Mouse (Mus musculus) embryonic facial prominence, embryonic 14.5 days (tissue): ENCODE results near the gene Cops4. TPM values are rescaled to one million over a fixed set of nuclear protein-coding genes. Genes with fewer than 3 reads are reported as not detected.

Source experiments
- ATAC-seq: fragments of 200-750 bp; cut with Nextera tagmentation; 2 replicates; pipeline ENCODE4 v1.8.0; 2017; ENCODE audit warnings: low read depth, moderate number of reproducible peaks, moderate TSS enrichment
- DNase-seq: peaks from one replicate; pipeline ENCODE4 v3.0.0-alpha.2; 2015; ENCODE audit warnings: low spot score
- H3K27ac ChIP-seq: fragments of 300-500 bp; sonication (generic); replicated peaks from 2 replicates; pipeline ENCODE4 v1.5.1; 2014; ENCODE audit warnings: low read depth, mild to moderate bottlenecking, low read length, moderate library complexity
- H3K27me3 ChIP-seq: fragments of 300-500 bp; sonication (generic); replicated peaks from 2 replicates; pipeline ENCODE4 v1.6.1; 2014; ENCODE audit warnings: low read length; ENCODE audit not compliant: control insufficient read depth, insufficient read depth
- H3K36me3 ChIP-seq: fragments of 300-500 bp; sonication (generic); 2 replicates; pipeline ENCODE4 v1.6.1; 2014; ENCODE audit warnings: low read length, mixed read lengths; ENCODE audit not compliant: control insufficient read depth, insufficient read depth
- H3K4me1 ChIP-seq: fragments of 300-500 bp; sonication (generic); 2 replicates; pipeline ENCODE4 v1.6.1; 2014; ENCODE audit warnings: antibody characterized with exemption, low read length; ENCODE audit not compliant: control insufficient read depth, insufficient read depth
- H3K4me2 ChIP-seq: fragments of 300-500 bp; sonication (generic); 2 replicates; pipeline ENCODE4 v1.6.1; 2014; ENCODE audit warnings: low read depth, mild to moderate bottlenecking, low read length, moderate library complexity, mixed read lengths
- H3K4me3 ChIP-seq: fragments of 300-500 bp; sonication (generic); 2 replicates; pipeline ENCODE4 v1.5.1; 2014; ENCODE audit warnings: low read depth, mild to moderate bottlenecking, low read length
- H3K9ac ChIP-seq: fragments of 300-500 bp; sonication (generic); 2 replicates; pipeline ENCODE4 v1.6.1; 2014; ENCODE audit warnings: low read depth, mild to moderate bottlenecking, low read length, moderate library complexity, mixed read lengths
- H3K9me3 ChIP-seq: fragments of 300-500 bp; sonication (generic); 2 replicates; pipeline ENCODE4 v1.6.1; 2016; ENCODE audit warnings: low read length; ENCODE audit not compliant: control insufficient read depth
- WGBS: fragments of 180-500 bp; shearing (Covaris S2); extraction: QIAGEN DNeasy Blood & Tissue Kit; methylation state at CpG from one replicate; pipeline ENCODE4 v1.1.7; 2014; 5-methylcytosine and 5-hydroxymethylcytosine counted together
- polyA plus RNA-seq: library from polyadenylated mRNA; unstranded; fragments of >200 nt; fragmentation: Nextera tagmentation; extraction: Ambion mirVana; gene quantifications from 2 replicates; pipeline ENCODE4 v1.2.1, GENCODE M21; 2014

Gene Cops4
- polyA plus RNA-seq, 1 experiment from 2014 or later = 178 TPM

DNA sequence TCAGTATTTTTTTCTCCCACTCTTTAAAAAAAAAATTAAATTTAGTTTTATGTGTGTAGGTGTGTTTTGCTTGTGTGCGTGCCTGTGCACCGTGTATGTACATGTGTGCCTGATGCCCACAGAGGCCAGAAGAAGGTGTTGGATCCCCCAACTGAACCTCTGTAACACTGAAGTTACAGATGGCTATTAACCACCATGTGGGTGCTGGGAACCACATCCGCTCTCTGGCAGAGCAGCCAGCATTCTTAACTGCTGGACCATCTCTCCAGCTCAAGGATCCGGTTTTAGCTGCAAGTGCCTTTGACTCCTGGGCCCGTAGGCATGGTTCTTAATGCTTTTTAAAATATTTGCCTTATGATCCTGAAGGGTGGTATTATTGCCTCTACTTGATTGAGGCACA is 55.1 kb downstream of the Cops4 start:
- no peaks in the 10 kb centered on the region for H3K4me1 ChIP-seq
- H3K27ac ChIP-seq = no peak overlapping the region
- H3K4me2 ChIP-seq = no peak overlapping the region
- H3K27me3 ChIP-seq = no peaks in the 10 kb centered on the region
- WGBS = 90% methylated on average over 5 of the region's 5 CpGs
- no peaks in the 10 kb centered on the region for H3K36me3 ChIP-seq
- ATAC-seq (no peak), DNase-seq (no peak)
- no peak overlapping the region for H3K9ac ChIP-seq
- no peaks in the 10 kb centered on the region for H3K9me3 ChIP-seq
- H3K4me3 ChIP-seq = no peak overlapping the region

DNA sequence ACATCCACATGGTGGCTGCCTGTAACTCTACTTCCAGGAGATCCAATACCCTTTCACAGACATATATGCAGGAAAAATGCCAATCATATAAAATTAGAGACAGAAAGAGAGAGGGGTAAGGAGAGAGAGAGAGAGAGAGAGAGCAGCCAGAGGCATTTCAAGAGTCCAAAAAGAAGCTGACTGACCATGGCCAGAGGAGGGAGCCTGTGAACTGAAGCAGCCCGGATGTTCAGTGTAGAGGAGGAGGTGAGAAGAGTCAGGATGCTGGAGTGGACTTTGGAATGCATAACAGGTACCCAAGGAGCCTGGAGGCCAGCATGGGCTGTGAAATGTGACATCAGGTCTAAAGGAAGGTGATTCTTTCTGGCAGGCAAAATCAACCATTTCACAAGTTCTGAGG is 56.7 kb downstream of the Cops4 start:
- Histone ChIP-seq H3K27ac (no peak overlapping the region), H3K27me3 (no peaks in the 10 kb centered on the region), H3K9me3 (no peaks in the 10 kb centered on the region), H3K9ac (no peak overlapping the region), H3K4me1 (no peaks in the 10 kb centered on the region), H3K36me3 (no peaks in the 10 kb centered on the region), H3K4me3 (no peak overlapping the region), H3K4me2 (no peak overlapping the region)
- DNase-seq = no peak
- no peak for ATAC-seq
- WGBS = 63% methylated on average over 1 of the region's 1 CpGs

DNA sequence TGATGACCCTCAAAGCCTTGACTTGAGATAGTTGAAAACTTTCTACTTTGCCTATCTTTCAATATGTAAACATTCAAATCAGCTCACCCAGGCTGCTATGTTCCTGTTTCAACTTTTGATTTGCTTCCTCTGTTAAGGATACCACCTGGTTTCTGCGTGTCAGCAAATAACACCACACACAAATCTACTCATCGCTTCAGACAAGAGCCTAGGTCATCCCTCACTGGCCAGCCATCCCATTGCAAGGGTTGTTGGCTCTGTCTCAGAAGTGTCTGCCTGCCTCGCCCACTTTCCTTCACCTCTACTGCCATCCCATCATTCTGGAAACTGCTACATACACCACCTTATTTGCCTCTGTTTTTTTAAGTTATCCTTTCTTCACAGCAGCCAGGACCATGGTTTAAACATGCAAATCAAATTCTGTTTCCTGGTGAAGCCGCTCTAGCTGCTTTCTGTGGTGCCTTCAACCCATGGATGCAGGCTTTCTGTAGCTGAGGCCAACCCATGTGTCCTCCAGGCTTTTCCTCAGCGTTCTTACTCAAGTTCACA is 60.8 kb downstream of the Cops4 start:
- 87% methylated on average over 5 of the region's 5 CpGs for WGBS
- Histone ChIP-seq H3K27me3 (no peaks in the 10 kb centered on the region), H3K36me3 (no peaks in the 10 kb centered on the region), H3K4me2 (no peak overlapping the region), H3K4me1 (no peaks in the 10 kb centered on the region), H3K9ac (no peak overlapping the region), H3K4me3 (no peak overlapping the region), H3K9me3 (no peaks in the 10 kb centered on the region), H3K27ac (no peak overlapping the region)
- ATAC-seq = no peak
- no peak for DNase-seq

DNA sequence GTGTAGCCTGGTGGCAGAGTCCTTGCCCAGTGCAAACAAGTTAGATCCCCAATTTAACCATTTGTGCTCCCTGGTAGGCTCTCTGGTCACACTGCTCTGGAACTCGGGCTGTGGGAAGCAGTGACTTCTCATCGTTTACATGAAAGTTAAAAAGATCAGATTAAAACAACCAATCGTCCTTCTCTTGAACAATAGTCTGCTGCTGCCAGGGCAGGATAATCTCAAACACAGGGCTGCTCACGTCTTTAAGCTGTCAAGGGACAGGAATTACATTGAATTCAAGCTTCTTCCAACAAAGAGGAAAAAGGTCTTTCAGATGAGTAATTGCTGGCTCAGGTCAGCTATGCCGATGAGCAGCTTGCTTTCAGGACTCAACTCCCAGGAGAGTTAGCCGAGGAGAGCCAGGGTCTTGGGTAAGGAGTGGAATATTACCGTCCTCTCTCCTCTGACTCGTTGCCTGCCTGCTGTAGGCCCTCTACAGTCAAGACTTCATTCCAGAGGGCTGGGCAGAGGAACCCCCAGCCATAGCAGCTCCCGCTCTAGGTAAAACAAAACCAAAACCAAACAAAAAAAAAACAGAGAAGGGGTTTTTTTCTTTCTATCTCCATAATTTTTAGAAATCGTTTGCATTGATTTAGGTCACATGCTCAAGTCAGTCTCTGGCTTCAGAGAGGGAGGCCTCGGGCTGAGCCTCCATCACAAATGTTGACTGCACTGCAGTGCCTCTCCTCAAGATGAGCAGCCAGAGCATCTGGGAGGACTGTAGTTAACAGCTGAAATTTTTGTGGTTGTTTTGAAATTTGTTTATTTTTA is 63.7 kb downstream of the Cops4 start:
- WGBS = 62% methylated on average over 11 of the region's 11 CpGs
- H3K4me1 ChIP-seq = no peaks in the 10 kb centered on the region
- ATAC-seq = no peak
- H3K4me3 ChIP-seq = no peak overlapping the region
- no peak overlapping the region for H3K9ac ChIP-seq
- no peak overlapping the region for H3K27ac ChIP-seq
- H3K4me2 ChIP-seq = no peak overlapping the region
- H3K9me3 ChIP-seq = no peaks in the 10 kb centered on the region
- DNase-seq = no peak
- no peaks in the 10 kb centered on the region for H3K27me3 ChIP-seq
- H3K36me3 ChIP-seq = no peaks in the 10 kb centered on the region

DNA sequence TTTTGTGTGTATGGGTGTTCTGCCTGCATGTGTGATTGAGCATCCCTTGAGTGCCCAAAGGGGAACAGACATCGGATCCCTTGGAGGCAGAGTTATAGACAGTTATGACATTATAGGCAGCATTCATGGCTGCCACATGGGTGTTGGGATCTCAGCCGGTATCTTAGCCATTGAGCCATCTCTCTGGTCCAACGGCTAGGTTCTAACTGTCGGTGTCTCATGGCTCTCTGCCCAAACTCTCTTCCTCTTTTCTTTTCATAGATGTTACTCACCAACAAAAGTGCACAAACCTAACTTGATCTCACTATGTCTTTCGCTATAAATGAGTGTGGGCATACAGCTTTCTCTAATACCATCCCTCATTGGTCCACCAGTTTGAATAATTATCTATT is 64.3 kb downstream of the Cops4 start:
- Histone ChIP-seq H3K4me3 (no peak overlapping the region), H3K9me3 (no peaks in the 10 kb centered on the region), H3K27ac (no peak overlapping the region), H3K4me1 (no peaks in the 10 kb centered on the region), H3K4me2 (no peak overlapping the region), H3K36me3 (no peaks in the 10 kb centered on the region), H3K27me3 (no peaks in the 10 kb centered on the region), H3K9ac (no peak overlapping the region)
- DNase-seq (no peak), ATAC-seq (no peak)
- 82% methylated on average over 5 of the region's 5 CpGs for WGBS

DNA sequence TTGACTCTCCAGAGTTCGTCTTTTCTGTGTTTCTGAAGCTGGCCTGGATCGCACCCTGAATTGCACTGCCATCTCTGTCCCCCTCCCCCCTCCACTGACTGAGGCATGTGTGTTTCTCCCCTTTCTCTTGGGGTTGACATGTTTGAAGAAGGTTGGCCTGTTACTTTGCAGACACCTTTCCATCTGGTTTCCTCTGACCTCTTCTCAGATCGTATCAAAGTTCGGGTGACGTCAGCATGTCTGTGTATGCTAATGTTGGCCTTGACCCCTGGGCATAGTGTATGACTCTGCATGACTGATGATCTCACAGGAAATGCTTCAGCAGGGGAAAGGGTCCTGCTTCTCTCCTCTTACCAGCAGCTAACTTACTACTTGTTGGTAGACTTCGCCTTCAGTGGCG is 65.0 kb downstream of the Cops4 start:
- no peaks in the 10 kb centered on the region for H3K4me1 ChIP-seq
- no peak overlapping the region for H3K27ac ChIP-seq
- no peak overlapping the region for H3K9ac ChIP-seq
- ATAC-seq = no peak
- no peaks in the 10 kb centered on the region for H3K36me3 ChIP-seq
- no peaks in the 10 kb centered on the region for H3K27me3 ChIP-seq
- WGBS = 79% methylated on average over 7 of the region's 7 CpGs
- DNase-seq = no peak
- H3K9me3 ChIP-seq = no peaks in the 10 kb centered on the region
- H3K4me3 ChIP-seq = no peak overlapping the region
- H3K4me2 ChIP-seq = no peak overlapping the region

DNA sequence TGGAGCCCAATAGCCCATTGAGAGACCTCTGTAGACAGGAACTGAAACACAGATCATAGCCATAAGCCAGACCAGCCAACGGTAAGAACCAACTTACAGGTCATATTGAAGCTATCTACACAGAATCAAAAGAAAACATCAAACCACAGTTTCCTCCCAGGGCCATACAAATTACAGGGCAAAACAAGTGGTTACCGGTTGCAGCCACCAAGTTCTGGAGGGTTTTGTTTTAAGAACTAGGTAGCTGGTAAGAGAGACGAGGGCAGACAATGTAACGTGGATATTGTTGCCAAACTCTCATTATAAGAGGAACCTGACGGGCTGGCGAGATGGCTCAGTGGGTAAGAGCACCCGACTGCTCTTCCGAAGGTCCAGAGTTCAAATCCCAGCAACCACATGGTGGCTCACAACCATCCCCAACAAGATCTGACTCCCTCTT is 67.1 kb downstream of the Cops4 start:
- Histone ChIP-seq H3K4me1 (no peaks in the 10 kb centered on the region), H3K4me3 (no peak overlapping the region), H3K27me3 (no peaks in the 10 kb centered on the region), H3K9me3 (no peaks in the 10 kb centered on the region), H3K4me2 (no peak overlapping the region), H3K9ac (no peak overlapping the region), H3K27ac (no peak overlapping the region), H3K36me3 (no peaks in the 10 kb centered on the region)
- 84% methylated on average over 8 of the region's 8 CpGs for WGBS
- no peak for DNase-seq
- no peak for ATAC-seq

DNA sequence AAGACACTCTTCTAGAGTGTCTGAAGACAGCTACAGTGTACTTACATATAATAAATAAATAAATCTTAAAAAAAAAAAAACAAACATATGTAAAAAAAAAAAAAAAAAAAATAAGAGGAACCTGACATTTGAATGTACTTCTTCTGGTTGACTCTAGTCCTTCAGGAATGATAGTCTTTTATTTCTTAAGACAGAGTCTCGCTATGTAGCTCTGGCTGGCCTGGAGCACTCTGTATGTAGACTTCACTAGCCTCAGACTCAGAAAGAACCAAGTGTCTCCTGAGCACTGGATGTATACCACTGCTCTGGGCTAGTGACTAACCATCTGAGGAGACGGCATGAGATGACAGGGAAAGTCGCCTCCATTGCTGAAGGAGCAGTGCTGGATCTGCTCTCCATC is 67.5 kb downstream of the Cops4 start:
- no peak overlapping the region for H3K4me2 ChIP-seq
- H3K36me3 ChIP-seq = no peaks in the 10 kb centered on the region
- H3K9me3 ChIP-seq = no peaks in the 10 kb centered on the region
- H3K27me3 ChIP-seq = no peaks in the 10 kb centered on the region
- H3K4me3 ChIP-seq = no peak overlapping the region
- H3K9ac ChIP-seq = no peak overlapping the region
- ATAC-seq = no peak
- 92% methylated on average over 3 of the region's 3 CpGs for WGBS
- no peak overlapping the region for H3K27ac ChIP-seq
- DNase-seq = no peak
- no peaks in the 10 kb centered on the region for H3K4me1 ChIP-seq

DNA sequence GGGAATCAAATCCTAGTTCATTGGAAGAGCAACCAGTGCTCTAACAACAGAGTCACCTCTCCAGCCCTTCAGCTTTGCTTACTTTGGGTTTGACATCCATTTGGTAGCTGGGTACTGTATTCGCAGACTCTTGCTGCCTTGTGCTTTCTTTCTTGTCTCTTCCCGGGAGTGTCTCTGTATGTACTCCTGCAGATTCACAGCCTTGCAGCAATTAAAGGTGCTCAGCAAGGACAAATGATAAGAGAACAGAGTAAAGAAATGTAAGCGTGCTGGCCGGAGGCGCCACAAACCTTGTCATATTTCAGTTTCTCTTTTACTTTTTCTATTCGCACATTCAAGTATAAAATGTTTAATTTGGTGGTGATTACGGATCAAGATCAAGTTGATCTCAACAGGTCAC is 69.0 kb downstream of the Cops4 start:
- H3K27ac ChIP-seq = no peak overlapping the region
- no peaks in the 10 kb centered on the region for H3K27me3 ChIP-seq
- DNase-seq (no peak), ATAC-seq (no peak)
- H3K36me3 ChIP-seq = no peaks in the 10 kb centered on the region
- H3K4me1 ChIP-seq = no peaks in the 10 kb centered on the region
- no peak overlapping the region for H3K4me3 ChIP-seq
- no peak overlapping the region for H3K4me2 ChIP-seq
- H3K9ac ChIP-seq = no peak overlapping the region
- 91% methylated on average over 7 of the region's 7 CpGs for WGBS
- H3K9me3 ChIP-seq = no peaks in the 10 kb centered on the region
